Mouse (Mus musculus): ENCODE measurements at regions not wholly inside any gene's neighbourhood (a gene's known extent, or its start where the extent isn't known, plus 50 kb on each side); places are given as distances from the start of the nearest gene placed in this dataset.
"Not testable (repeated sequence)": the region's sequence is repeated elsewhere in the genome, so short reads cannot be mapped to it uniquely, and the experiment has no call there.

DNA sequence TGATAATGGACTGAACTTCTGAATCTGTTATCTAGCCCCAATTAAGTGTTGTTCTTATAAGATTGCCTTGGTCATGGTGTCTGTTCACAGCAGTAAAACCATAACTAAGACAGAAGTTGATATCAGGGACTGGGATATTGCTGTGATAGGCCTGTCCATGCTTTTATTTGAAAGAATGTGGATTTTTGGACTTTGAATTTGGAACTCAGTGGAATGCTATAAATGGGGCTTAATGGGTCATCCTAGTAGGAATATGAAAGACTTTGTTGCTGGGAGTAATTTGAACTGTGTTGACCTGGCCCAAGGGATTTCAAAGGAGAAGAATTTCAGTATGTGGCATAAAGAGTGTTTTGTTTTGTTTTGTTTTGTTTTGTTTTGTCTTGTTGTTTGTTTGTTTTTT lies 160.5 kb upstream of the Cenpw start:
- not testable (repeated sequence) for TF ChIP-seq CTCF (conservative IDR thresholded peaks at IDR 0.05; ENCODE audit: insufficient read depth, insufficient read length, low read depth, low read length); POLR2A (IDR thresholded peaks at IDR 0.05; ENCODE audit: low read depth, low read length)

Data from kidney, adult 2 months (tissue).